Mouse (Mus musculus) intestine, embryonic 14.5 days (tissue): ENCODE results near the gene Sp9. TPM values are rescaled to one million over a fixed set of nuclear protein-coding genes. Genes with fewer than 3 reads are reported as not detected.

Experiments used
- ATAC-seq: fragments of 200-750 bp; cut with Nextera tagmentation; replicated peaks from 2 replicates; pipeline ENCODE4 v1.8.0; 2017; ENCODE audit warnings: low read depth, moderate number of reproducible peaks, moderate TSS enrichment, moderate library complexity; ENCODE audit not compliant: low FRiP score, low TSS enrichment
- DNase-seq: peaks from one replicate; pipeline ENCODE4 v3.0.0-alpha.2; 2018; ENCODE audit warnings: low spot score
- H3K27ac ChIP-seq: fragments of 300-500 bp; sonication (generic); 2 replicates; pipeline ENCODE4 v1.5.1; 2014; ENCODE audit warnings: low read depth, mild to moderate bottlenecking, control low read depth
- H3K27me3 ChIP-seq: fragments of 300-500 bp; sonication (generic); replicated peaks from 2 replicates; pipeline ENCODE4 v1.6.1; 2014; ENCODE audit warnings: low read length, control low read depth; ENCODE audit not compliant: control insufficient read depth, insufficient read depth
- H3K36me3 ChIP-seq: fragments of 300-500 bp; sonication (generic); 2 replicates; pipeline ENCODE4 v1.6.1; 2014; ENCODE audit warnings: low read length, control low read depth; ENCODE audit not compliant: control insufficient read depth, insufficient read depth
- H3K4me1 ChIP-seq: fragments of 300-500 bp; sonication (generic); replicated peaks from 2 replicates; pipeline ENCODE4 v1.6.1; 2014; ENCODE audit warnings: low read length, control low read depth, mixed read lengths; ENCODE audit not compliant: control insufficient read depth, insufficient read depth
- H3K4me2 ChIP-seq: fragments of 300-500 bp; sonication (generic); 2 replicates; pipeline ENCODE4 v1.6.1; 2014; ENCODE audit warnings: low read length
- H3K4me3 ChIP-seq: fragments of 300-500 bp; sonication (generic); 2 replicates; pipeline ENCODE4 v1.5.1; 2014; ENCODE audit warnings: low read depth, low read length, control low read depth, mixed read lengths
- H3K9ac ChIP-seq: fragments of 300-500 bp; sonication (generic); 2 replicates; pipeline ENCODE4 v1.6.1; 2014; ENCODE audit warnings: mild to moderate bottlenecking, low read length
- H3K9me3 ChIP-seq: fragments of 300-500 bp; sonication (generic); 2 replicates; pipeline ENCODE4 v1.6.1; 2016; ENCODE audit warnings: low read length, control low read depth; ENCODE audit not compliant: control insufficient read depth
- WGBS: fragments of 180-500 bp; shearing (Covaris S2); extraction: QIAGEN DNeasy Blood & Tissue Kit; methylation state at CpG from one replicate; pipeline ENCODE4 v1.1.7; 2014; 5-methylcytosine and 5-hydroxymethylcytosine counted together
- polyA plus RNA-seq: library from polyadenylated mRNA; unstranded; fragments of >200 nt; fragmentation: Nextera tagmentation; extraction: Ambion mirVana; gene quantifications from 2 replicates; pipeline ENCODE4 v1.2.1, GENCODE M21; 2014

The Sp9 gene
- polyA plus RNA-seq, 1 experiment from 2014 or later: not detected

- 79% methylated on average over 7 of the region's 7 CpGs for WGBS
- H3K36me3 ChIP-seq: peaks cover 55% of the 10 kb centered on the region
These were observed 23.3 kb downstream of the Sp9 start for GRCm38 (mm10) chr2:73295023-73295422.

GRCm38 (mm10) chr2:73298154-73298553 lies 26.4 kb downstream of the Sp9 start:
- Histone ChIP-seq H3K4me3 (no peak overlapping the region), H3K27me3 (no peaks in the 10 kb centered on the region), H3K9me3 (no peaks in the 10 kb centered on the region), H3K9ac (no peak overlapping the region), H3K36me3 (peaks cover 48% of the 10 kb centered on the region), H3K4me2 (no peak overlapping the region), H3K27ac (no peak overlapping the region), H3K4me1 (no peaks in the 10 kb centered on the region)
- DNase-seq: no peak
- 91% methylated on average over 7 of the region's 7 CpGs for WGBS
- no peak for ATAC-seq

More at GRCm38 (mm10) chr2:73295023-73295422, 23.3 kb downstream of the Sp9 start:
- DNase-seq: no peak
- H3K9me3 ChIP-seq: no peaks in the 10 kb centered on the region
- no peak overlapping the region for H3K4me3 ChIP-seq
- H3K27me3 ChIP-seq: no peaks in the 10 kb centered on the region
- H3K4me1 ChIP-seq: no peaks in the 10 kb centered on the region
- H3K4me2 ChIP-seq: no peak overlapping the region
- no peak overlapping the region for H3K9ac ChIP-seq
- no peak for ATAC-seq
- no peak overlapping the region for H3K27ac ChIP-seq

- no peak overlapping the region for H3K27ac ChIP-seq
- no peak for ATAC-seq
- no peaks in the 10 kb centered on the region for H3K4me1 ChIP-seq
- peaks cover 53% of the 10 kb centered on the region for H3K36me3 ChIP-seq
- WGBS: 87% methylated on average over 3 of the region's 3 CpGs
- no peak overlapping the region for H3K9ac ChIP-seq
- DNase-seq: no peak
- H3K4me2 ChIP-seq: no peak overlapping the region
- H3K27me3 ChIP-seq: no peaks in the 10 kb centered on the region
- H3K4me3 ChIP-seq: no peak overlapping the region
- H3K9me3 ChIP-seq: no peaks in the 10 kb centered on the region
These were observed 27.1 kb downstream of the Sp9 start for GRCm38 (mm10) chr2:73298841-73299240.

- Histone ChIP-seq H3K4me3 (no peak overlapping the region), H3K27ac (no peak overlapping the region), H3K36me3 (peaks cover 67% of the 10 kb centered on the region), H3K4me1 (no peaks in the 10 kb centered on the region), H3K27me3 (no peaks in the 10 kb centered on the region), H3K9me3 (no peaks in the 10 kb centered on the region), H3K4me2 (no peak overlapping the region), H3K9ac (no peak overlapping the region)
- no peak for ATAC-seq
- 53% methylated on average over 1 of the region's 1 CpGs for WGBS
- DNase-seq: no peak
These were observed 30.3 kb downstream of the Sp9 start for GRCm38 (mm10) chr2:73301979-73302378.

- Histone ChIP-seq H3K36me3 (peaks cover 68% of the 10 kb centered on the region), H3K9ac (no peak overlapping the region), H3K4me1 (no peaks in the 10 kb centered on the region), H3K4me2 (no peak overlapping the region), H3K27ac (no peak overlapping the region), H3K4me3 (no peak overlapping the region), H3K27me3 (no peaks in the 10 kb centered on the region), H3K9me3 (no peaks in the 10 kb centered on the region)
- WGBS: 93% methylated on average over 9 of the region's 9 CpGs
- ATAC-seq (no peak), DNase-seq (no peak)
These were observed 31.0 kb downstream of the Sp9 start for GRCm38 (mm10) chr2:73302722-73303121.

- H3K27me3 ChIP-seq: no peaks in the 10 kb centered on the region
- H3K36me3 ChIP-seq: peaks cover 70% of the 10 kb centered on the region
- no peak overlapping the region for H3K9ac ChIP-seq
- H3K4me3 ChIP-seq: no peak overlapping the region
- 82% methylated on average over 5 of the region's 5 CpGs for WGBS
- ATAC-seq (no peak), DNase-seq (no peak)
- H3K4me2 ChIP-seq: no peak overlapping the region
- no peaks in the 10 kb centered on the region for H3K4me1 ChIP-seq
- H3K27ac ChIP-seq: no peak overlapping the region
- no peaks in the 10 kb centered on the region for H3K9me3 ChIP-seq
These were observed 32.8 kb downstream of the Sp9 start for GRCm38 (mm10) chr2:73304506-73304905.

- 93% methylated on average over 7 of the region's 7 CpGs for WGBS
- Histone ChIP-seq H3K36me3 (peaks cover 71% of the 10 kb centered on the region), H3K9me3 (no peaks in the 10 kb centered on the region), H3K27me3 (no peaks in the 10 kb centered on the region), H3K4me1 (peaks cover under 1% of the 10 kb centered on the region; the same call in 1 of the 2 replicates), H3K27ac (no peak overlapping the region), H3K9ac (no peak overlapping the region), H3K4me2 (no peak overlapping the region), H3K4me3 (no peak overlapping the region)
- ATAC-seq: no peak
- DNase-seq: no peak
These were observed 34.3 kb downstream of the Sp9 start for GRCm38 (mm10) chr2:73306006-73306405.

- DNase-seq: peak; percentile 93
- H3K4me3 ChIP-seq: peak within 1 kb of the TSS; percentile 99
- WGBS: under 1% methylated on average over 64 of the region's 64 CpGs
- no peaks in the 10 kb centered on the region for H3K27me3 ChIP-seq
- H3K27ac ChIP-seq: peak within 1 kb of the TSS; percentile 82
- peak within 1 kb of the TSS; percentile 81 for H3K9ac ChIP-seq
- peak; percentile 96 for ATAC-seq
- no peaks in the 10 kb centered on the region for H3K9me3 ChIP-seq
- peaks cover 7% of the 10 kb centered on the region for H3K4me1 ChIP-seq
- H3K4me2 ChIP-seq: peak within 1 kb of the TSS; percentile 86
- H3K36me3 ChIP-seq: peaks cover 25% of the 10 kb centered on the region
These were observed 40.7 kb downstream of the Sp9 start, which contains the start of the genes Scrn3 and Cir1 for GRCm38 (mm10) chr2:73312152-73313116. Scrn3 (plus strand) TSS chr2:73312601. Cir1 (minus strand) TSS chr2:73312701.
